Mouse (Mus musculus): ENCODE results near the gene 6430550D23Rik. TPM values are rescaled to one million over a fixed set of nuclear protein-coding genes. Genes with fewer than 3 reads are reported as not detected.

The 6430550D23Rik gene
- 0.84 and 0.93 TPM in 2 replicates for polyA plus RNA-seq (2012; rRNA removed)

- under 1% methylated on average over 45 of the region's 45 CpGs for WGBS
- peak; percentile 94 to 99 for DNase-seq (ENCODE audit: low read depth in 1 of 2, low spot score in 2 of 2)
- no peaks in the 10 kb centered on the region for H3K27me3 ChIP-seq (ENCODE audit: control insufficient read depth, insufficient read depth, low read length)
- H3K27ac ChIP-seq (ENCODE audit: insufficient read depth, low read length): peak within 1 kb of the TSS; percentile 55
- H3K4me1 ChIP-seq (ENCODE audit: control insufficient read depth, insufficient read depth, insufficient read length): peaks cover 5% of the 10 kb centered on the region; the same call in 1 of the 2 replicates
- peak within 1 kb of the TSS; percentile 79 for H3K4me3 ChIP-seq (ENCODE audit: extremely low read depth, insufficient read depth, insufficient read length)
- peaks cover 16% of the 10 kb centered on the region for H3K36me3 ChIP-seq (ENCODE audit: control insufficient read depth, insufficient read depth, low read length)
- TF ChIP-seq POLR2A (IDR thresholded peaks at IDR 0.05; ENCODE audit: low read depth, low read length) (no peak), CTCF (IDR thresholded peaks at IDR 0.05; ENCODE audit: extremely low read depth, insufficient read depth, insufficient read length, insufficient replicate concordance) (no peak)
These were observed at the start of gene 6430550D23Rik, which contains the start of gene Ergic3 for GRCm38 (mm10) chr2:156007888-156008532. 6430550D23Rik (minus strand) TSS chr2:156007977. Ergic3 (plus strand) TSS chr2:156008045.

DNA sequence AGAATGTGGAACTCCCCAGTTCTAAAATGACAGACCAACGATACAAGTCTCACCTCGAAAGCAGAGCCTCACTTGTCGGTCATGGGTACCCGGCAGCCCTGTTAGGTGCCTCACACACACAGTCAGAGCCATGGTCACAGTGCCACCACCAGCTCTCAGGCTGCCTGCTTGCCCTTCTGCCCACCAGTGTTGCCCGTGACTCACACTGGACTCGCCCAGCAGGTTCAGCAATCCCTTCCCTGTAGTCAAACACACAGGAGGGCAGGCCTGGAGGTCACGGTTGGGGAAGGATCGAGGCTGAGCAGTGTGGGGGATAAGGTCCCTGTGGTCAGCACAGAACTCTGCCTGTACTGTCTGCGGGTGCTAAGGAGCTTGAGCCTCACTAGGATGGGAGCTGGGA, 45.0 kb upstream of the 6430550D23Rik start, which contains the start of gene Fer1l4:
Gene Fer1l4 (minus strand): TSS at position 132 of the 400 bp plus-strand sequence.
- H3K27ac ChIP-seq (ENCODE audit: insufficient read depth, low read length): no peak within 1 kb of the TSS
- peaks cover 3% of the 10 kb centered on the region; the same call in 1 of the 2 replicates for H3K27me3 ChIP-seq (ENCODE audit: control insufficient read depth, insufficient read depth, low read length)
- no peak for DNase-seq (ENCODE audit: low read depth in 1 of 2, low spot score in 2 of 2)
- H3K36me3 ChIP-seq (ENCODE audit: control insufficient read depth, insufficient read depth, low read length): no peaks in the 10 kb centered on the region
- 85% methylated on average over 9 of the region's 9 CpGs for WGBS
- H3K4me3 ChIP-seq (ENCODE audit: extremely low read depth, insufficient read depth, insufficient read length): no peak within 1 kb of the TSS
- TF ChIP-seq POLR2A (IDR thresholded peaks at IDR 0.05; ENCODE audit: low read depth, low read length): no peak
- TF ChIP-seq CTCF (IDR thresholded peaks at IDR 0.05; ENCODE audit: extremely low read depth, insufficient read depth, insufficient read length, insufficient replicate concordance): no peak
- H3K4me1 ChIP-seq (ENCODE audit: control insufficient read depth, insufficient read depth, insufficient read length): peaks cover 3% of the 10 kb centered on the region; the same call in 1 of the 2 replicates

DNA sequence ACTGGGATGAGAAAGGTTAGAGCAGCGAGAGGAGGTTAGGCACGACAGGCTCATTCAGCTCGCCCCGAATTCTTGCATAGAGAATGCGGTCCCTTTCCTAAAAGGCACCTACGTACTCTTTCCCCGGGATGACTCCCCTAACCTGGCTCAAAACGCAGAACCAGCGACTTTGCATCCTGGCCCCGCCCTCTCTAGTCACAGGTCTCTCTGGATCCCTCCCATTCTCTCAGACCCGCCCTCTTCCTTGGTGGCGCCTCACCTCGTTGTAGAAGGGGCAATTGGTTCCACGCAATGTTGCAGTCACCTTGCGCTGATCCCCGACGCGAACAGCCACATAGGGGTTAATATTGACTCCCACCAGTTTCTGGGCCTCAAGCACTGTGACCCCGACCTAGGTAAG, 40.2 kb upstream of the 6430550D23Rik start:
- no peak overlapping the region for H3K4me3 ChIP-seq (ENCODE audit: extremely low read depth, insufficient read depth, insufficient read length)
- 20% methylated on average over 19 of the region's 19 CpGs for WGBS
- no peaks in the 10 kb centered on the region for H3K36me3 ChIP-seq (ENCODE audit: control insufficient read depth, insufficient read depth, low read length)
- no peak for DNase-seq (ENCODE audit: low read depth in 1 of 2, low spot score in 2 of 2)
- no peak overlapping the region for H3K27ac ChIP-seq (ENCODE audit: insufficient read depth, low read length)
- TF ChIP-seq CTCF (IDR thresholded peaks at IDR 0.05; ENCODE audit: extremely low read depth, insufficient read depth, insufficient read length, insufficient replicate concordance) (no peak), POLR2A (IDR thresholded peaks at IDR 0.05; ENCODE audit: low read depth, low read length) (no peak)
- peaks cover 6% of the 10 kb centered on the region; the same call in 1 of the 2 replicates for H3K4me1 ChIP-seq (ENCODE audit: control insufficient read depth, insufficient read depth, insufficient read length)
- H3K27me3 ChIP-seq (ENCODE audit: control insufficient read depth, insufficient read depth, low read length): peaks cover 4% of the 10 kb centered on the region; the same call in 1 of the 2 replicates

- TF ChIP-seq POLR2A (IDR thresholded peaks at IDR 0.05; ENCODE audit: low read depth, low read length): no peak
- peaks cover 4% of the 10 kb centered on the region; the same call in 1 of the 2 replicates for H3K4me1 ChIP-seq (ENCODE audit: control insufficient read depth, insufficient read depth, insufficient read length)
- 0 out of 2 replicates have a peak, but pooled peaks cover 1% of the 10 kb centered on the region for H3K27me3 ChIP-seq (ENCODE audit: control insufficient read depth, insufficient read depth, low read length)
- H3K36me3 ChIP-seq (ENCODE audit: control insufficient read depth, insufficient read depth, low read length): no peaks in the 10 kb centered on the region
- DNase-seq (ENCODE audit: low read depth in 1 of 2, low spot score in 2 of 2): no peak
- H3K4me3 ChIP-seq (ENCODE audit: extremely low read depth, insufficient read depth, insufficient read length): no peak overlapping the region
- WGBS: 47% methylated on average over 8 of the region's 8 CpGs
- no peak overlapping the region for H3K27ac ChIP-seq (ENCODE audit: insufficient read depth, low read length)
These were observed 35.1 kb upstream of the 6430550D23Rik start for GRCm38 (mm10) chr2:156042903-156043302.

- Histone ChIP-seq H3K27ac (ENCODE audit: insufficient read depth, low read length) (no peak overlapping the region), H3K4me1 (ENCODE audit: control insufficient read depth, insufficient read depth, insufficient read length) (no peaks in the 10 kb centered on the region), H3K27me3 (ENCODE audit: control insufficient read depth, insufficient read depth, low read length) (no peaks in the 10 kb centered on the region), H3K4me3 (ENCODE audit: extremely low read depth, insufficient read depth, insufficient read length) (no peak overlapping the region), H3K36me3 (ENCODE audit: control insufficient read depth, insufficient read depth, low read length) (no peaks in the 10 kb centered on the region)
- WGBS: 82% methylated on average over 3 of the region's 3 CpGs
- TF ChIP-seq CTCF (IDR thresholded peaks at IDR 0.05; ENCODE audit: extremely low read depth, insufficient read depth, insufficient read length, insufficient replicate concordance) (no peak), POLR2A (IDR thresholded peaks at IDR 0.05; ENCODE audit: low read depth, low read length) (no peak)
- no peak for DNase-seq (ENCODE audit: low read depth in 1 of 2, low spot score in 2 of 2)
These were observed 31.6 kb upstream of the 6430550D23Rik start for GRCm38 (mm10) chr2:156039390-156039789.

DNA sequence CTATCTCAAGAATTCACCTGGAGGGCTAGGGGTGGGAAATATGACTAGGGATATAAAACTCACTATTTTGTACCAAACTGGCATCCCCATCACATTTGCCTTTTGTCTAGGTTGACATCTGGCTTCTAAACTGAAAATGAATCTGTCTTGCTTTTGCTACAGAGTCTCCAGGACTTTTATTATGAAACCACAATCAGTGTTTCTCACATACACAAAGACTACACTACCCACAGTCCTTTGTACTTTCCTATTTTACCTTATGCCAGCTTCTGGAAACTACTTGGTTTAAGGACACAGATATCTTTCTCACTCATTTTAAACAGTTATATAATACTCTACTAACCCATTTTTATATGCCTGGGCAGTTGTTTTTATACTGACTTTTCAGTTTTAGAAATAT, 17.7 kb upstream of the 6430550D23Rik start:
- Histone ChIP-seq H3K4me3 (ENCODE audit: extremely low read depth, insufficient read depth, insufficient read length) (no peak overlapping the region), H3K27ac (ENCODE audit: insufficient read depth, low read length) (no peak overlapping the region), H3K4me1 (ENCODE audit: control insufficient read depth, insufficient read depth, insufficient read length) (no peaks in the 10 kb centered on the region), H3K27me3 (ENCODE audit: control insufficient read depth, insufficient read depth, low read length) (no peaks in the 10 kb centered on the region), H3K36me3 (ENCODE audit: control insufficient read depth, insufficient read depth, low read length) (no peaks in the 10 kb centered on the region)
- TF ChIP-seq POLR2A (IDR thresholded peaks at IDR 0.05; ENCODE audit: low read depth, low read length) (no peak), CTCF (IDR thresholded peaks at IDR 0.05; ENCODE audit: extremely low read depth, insufficient read depth, insufficient read length, insufficient replicate concordance) (no peak)
- DNase-seq (ENCODE audit: low read depth in 1 of 2, low spot score in 2 of 2): no peak

DNA sequence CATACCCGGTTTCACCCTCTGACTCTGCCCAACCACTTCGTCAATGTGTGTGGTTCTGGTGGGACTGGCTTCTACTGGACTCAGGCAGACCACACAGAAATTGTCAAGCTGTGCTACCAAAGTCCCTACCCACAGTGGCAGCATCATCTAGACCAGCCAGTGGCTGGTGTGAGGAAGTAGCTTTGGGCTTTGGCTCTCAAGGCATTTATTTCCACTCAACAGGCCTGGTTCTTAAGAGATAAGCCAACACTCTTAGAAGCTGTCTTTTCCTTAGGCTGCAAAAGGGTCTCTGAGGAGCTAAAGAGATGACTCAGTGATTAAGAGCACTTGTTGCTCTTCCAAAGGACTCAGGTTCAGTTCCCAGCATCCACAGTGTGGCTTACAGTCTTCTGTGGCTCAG, 14.0 kb upstream of the 6430550D23Rik start:
- Histone ChIP-seq H3K4me1 (ENCODE audit: control insufficient read depth, insufficient read depth, insufficient read length) (no peaks in the 10 kb centered on the region), H3K27me3 (ENCODE audit: control insufficient read depth, insufficient read depth, low read length) (no peaks in the 10 kb centered on the region), H3K36me3 (ENCODE audit: control insufficient read depth, insufficient read depth, low read length) (peaks cover 8% of the 10 kb centered on the region), H3K4me3 (ENCODE audit: extremely low read depth, insufficient read depth, insufficient read length) (no peak overlapping the region), H3K27ac (ENCODE audit: insufficient read depth, low read length) (no peak overlapping the region)
- 82% methylated on average over 2 of the region's 2 CpGs for WGBS
- no peak for DNase-seq (ENCODE audit: low read depth in 1 of 2, low spot score in 2 of 2)
- TF ChIP-seq CTCF (IDR thresholded peaks at IDR 0.05; ENCODE audit: extremely low read depth, insufficient read depth, insufficient read length, insufficient replicate concordance) (no peak), POLR2A (IDR thresholded peaks at IDR 0.05; ENCODE audit: low read depth, low read length) (no peak)

All from spleen, adult 2 months (tissue).